Mouse (Mus musculus) olfactory bulb, adult 2 months (tissue): ENCODE data around the gene Trio. TPM values are rescaled to one million over a fixed set of nuclear protein-coding genes. Genes with fewer than 3 reads are reported as not detected.
A peak's percentile ranks its signal among the peaks of the same experiment; 100 is the strongest.

Source experiments
- H3K27ac ChIP-seq: fragments of 200-500 bp; 2 replicates; pipeline ENCODE4 v1.5.1; 2012; ENCODE audit warnings: low read depth, low read length; ENCODE audit not compliant: insufficient read depth
- H3K4me1 ChIP-seq: fragments of 200-500 bp; 2 replicates; pipeline ENCODE4 v1.6.1; 2012; ENCODE audit warnings: low read length; ENCODE audit not compliant: control insufficient read depth, insufficient read depth
- H3K4me3 ChIP-seq: fragments of 200-500 bp; 2 replicates; pipeline ENCODE4 v1.5.1; 2012; ENCODE audit warnings: mild to moderate bottlenecking, low read depth, low read length, moderate library complexity; ENCODE audit not compliant: insufficient read depth
- CTCF ChIP-seq: fragments of 200-500 bp; IDR thresholded peaks from 2 replicates; pipeline ENCODE4 v1.5.1; 2012; ENCODE audit warnings: low read depth, mild to moderate bottlenecking, low read length, moderate library complexity; ENCODE audit not compliant: insufficient read depth
- POLR2A ChIP-seq: fragments of 200-500 bp; IDR thresholded peaks from 2 replicates; pipeline ENCODE4 v1.6.1; 2012; ENCODE audit warnings: mild to moderate bottlenecking, low read depth, low read length, moderate library complexity; ENCODE audit not compliant: insufficient read depth
- WGBS: fragments of 180-500 bp; shearing (Covaris S2); methylation state at CpG from one replicate; pipeline ENCODE4 v1.1.7; 2018; 5-methylcytosine and 5-hydroxymethylcytosine counted together
- polyA plus RNA-seq: library from polyadenylated mRNA; stranded (reverse); fragments of >200 nt; gene quantifications from 2 replicates; pipeline ENCODE4 v1.2.4, GENCODE M21; 2012; ENCODE audit warnings: low replicate concordance; ENCODE audit not compliant: missing spikeins, insufficient read depth, insufficient read length

The Trio gene
- polyA plus RNA-seq, 1 experiment, result 76.4 TPM

DNA sequence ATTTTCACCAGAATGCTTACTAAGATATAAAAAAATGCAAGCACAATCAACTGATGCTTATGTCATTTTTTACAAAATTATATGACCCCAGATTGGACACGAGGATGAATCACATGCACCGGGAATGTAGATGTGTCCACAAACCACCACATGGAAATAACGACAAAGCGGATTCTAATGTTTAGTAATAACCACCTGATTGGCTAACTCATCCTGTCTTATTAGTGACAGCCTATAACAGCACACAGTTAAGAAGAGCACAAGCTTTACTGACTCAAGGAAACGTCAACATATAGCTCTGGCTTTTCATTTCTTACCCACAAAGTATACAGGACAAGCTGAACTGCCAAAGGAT lies 101.7 kb downstream of the Trio start:
- H3K4me1 ChIP-seq, result peaks cover 23% of the 10 kb centered on the region
- 18% methylated on average over 5 of the region's 5 CpGs for WGBS
- no peak overlapping the region for H3K27ac ChIP-seq

DNA sequence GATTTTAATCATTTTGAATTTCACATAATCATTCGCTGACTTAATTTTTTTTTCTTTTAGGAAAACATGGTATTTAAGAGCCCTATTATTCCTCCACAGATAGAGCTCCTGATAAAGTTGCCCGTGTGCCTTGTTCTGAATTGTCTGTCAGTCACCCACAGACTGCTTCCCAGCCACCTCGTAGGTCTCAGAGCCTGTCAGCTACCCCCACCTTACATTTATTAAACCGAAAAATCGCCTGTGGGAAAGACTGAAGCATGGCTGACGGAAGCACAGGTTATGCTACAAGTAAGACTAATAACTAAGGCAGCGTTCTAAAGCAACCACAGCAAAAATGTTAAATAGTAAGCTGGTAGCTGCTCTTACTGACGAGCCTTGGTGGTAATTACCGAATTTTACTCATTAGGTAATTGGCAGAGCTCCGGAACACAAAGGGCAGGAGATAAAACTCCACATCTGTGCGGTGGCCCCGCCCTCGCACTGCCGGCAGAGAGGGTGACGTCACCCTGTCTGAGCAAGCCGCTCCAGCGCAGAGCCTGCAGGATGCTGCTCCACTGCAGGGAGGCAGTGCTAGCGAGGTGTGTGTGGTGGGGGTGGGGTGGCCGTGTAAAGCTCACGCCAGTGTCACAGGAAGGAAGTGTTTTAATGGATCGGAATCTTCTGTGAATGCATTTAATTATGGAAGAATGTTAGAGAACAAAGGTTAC lies 102.2 kb downstream of the Trio start:
- WGBS, result 4% methylated on average over 21 of the region's 21 CpGs
- no peak for TF ChIP-seq CTCF
- no peak for TF ChIP-seq POLR2A
- peak overlapping the region; percentile 14; the same call in 1 of the 2 replicates for H3K4me3 ChIP-seq
- no peak overlapping the region for H3K27ac ChIP-seq
- H3K4me1 ChIP-seq, result peaks cover 23% of the 10 kb centered on the region

More for the DNA sequence above, 101.7 kb downstream of the Trio start:
- H3K4me3 ChIP-seq, result peak overlapping the region; percentile 14; the same call in 1 of the 2 replicates
- TF ChIP-seq POLR2A, result no peak
- TF ChIP-seq CTCF, result no peak

DNA sequence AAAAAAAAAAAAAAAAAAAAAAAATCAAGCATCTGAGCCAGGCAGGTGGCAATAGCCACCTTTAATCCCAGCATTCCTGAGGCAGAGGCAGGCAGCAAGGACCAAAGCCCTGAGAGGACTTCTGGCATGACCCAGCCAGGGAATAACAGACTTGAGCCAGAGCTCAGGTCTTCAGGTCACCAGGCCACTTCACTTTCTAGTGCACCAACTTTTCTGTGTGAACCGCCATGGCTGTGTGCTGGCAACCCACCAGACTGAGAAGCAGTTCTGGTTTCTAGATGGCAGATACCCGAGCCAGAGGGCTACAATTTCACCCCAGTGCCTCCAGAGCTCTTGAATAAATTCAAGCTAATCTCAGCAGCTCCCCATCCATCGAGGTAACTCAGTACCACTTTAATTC lies 104.9 kb downstream of the Trio start:
- TF ChIP-seq POLR2A (no peak), CTCF (no peak)
- Histone ChIP-seq H3K4me1 (peaks cover 19% of the 10 kb centered on the region), H3K27ac (no peak overlapping the region), H3K4me3 (no peak overlapping the region)
- 66% methylated on average over 3 of the region's 3 CpGs for WGBS

DNA sequence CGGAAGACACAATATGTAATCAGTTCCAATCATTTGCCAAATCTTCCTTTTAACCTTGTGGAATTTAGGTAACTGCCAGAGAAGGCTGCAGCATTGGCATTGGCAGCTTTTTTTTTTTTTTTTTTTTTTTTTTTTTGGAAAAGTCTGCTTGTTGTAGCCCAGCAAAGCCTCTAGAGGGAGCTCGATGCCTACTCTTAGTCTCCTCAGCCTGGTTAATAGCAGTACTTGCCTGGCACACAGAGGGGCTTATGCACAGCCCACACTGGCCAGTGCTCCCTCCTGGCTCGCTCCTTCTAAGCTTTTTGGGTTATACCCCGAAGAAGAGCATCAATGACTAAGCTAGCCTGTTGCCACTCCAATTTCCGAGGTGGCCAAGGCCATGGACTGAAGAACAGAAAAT lies 106.1 kb downstream of the Trio start:
- no peak for TF ChIP-seq POLR2A
- TF ChIP-seq CTCF, result no peak
- Histone ChIP-seq H3K4me1 (peaks cover 14% of the 10 kb centered on the region), H3K27ac (no peak overlapping the region), H3K4me3 (no peak overlapping the region)
- 6% methylated on average over 5 of the region's 5 CpGs for WGBS

DNA sequence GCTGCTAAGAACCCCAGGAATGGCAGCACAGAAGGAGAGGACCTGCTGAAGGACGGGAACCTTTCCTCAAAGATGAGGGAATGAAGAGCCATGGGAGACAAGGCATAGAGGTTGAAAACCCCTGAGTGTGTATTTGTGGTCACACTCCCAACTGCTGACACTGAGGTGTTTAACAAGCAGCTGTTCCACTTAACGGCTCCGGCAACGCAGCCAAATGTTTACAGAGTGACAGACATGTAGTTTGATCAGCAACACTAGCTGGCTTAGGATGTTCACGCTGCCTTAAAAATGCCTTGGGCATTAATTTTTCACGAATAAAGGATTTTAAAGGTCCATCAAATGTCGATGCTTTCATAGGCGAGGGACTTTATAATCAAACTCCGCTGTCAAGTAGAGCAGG lies 106.8 kb downstream of the Trio start:
- 91% methylated on average over 9 of the region's 9 CpGs for WGBS
- no peak overlapping the region for H3K27ac ChIP-seq
- TF ChIP-seq CTCF (no peak), POLR2A (no peak)
- peaks cover 14% of the 10 kb centered on the region for H3K4me1 ChIP-seq
- no peak overlapping the region for H3K4me3 ChIP-seq

DNA sequence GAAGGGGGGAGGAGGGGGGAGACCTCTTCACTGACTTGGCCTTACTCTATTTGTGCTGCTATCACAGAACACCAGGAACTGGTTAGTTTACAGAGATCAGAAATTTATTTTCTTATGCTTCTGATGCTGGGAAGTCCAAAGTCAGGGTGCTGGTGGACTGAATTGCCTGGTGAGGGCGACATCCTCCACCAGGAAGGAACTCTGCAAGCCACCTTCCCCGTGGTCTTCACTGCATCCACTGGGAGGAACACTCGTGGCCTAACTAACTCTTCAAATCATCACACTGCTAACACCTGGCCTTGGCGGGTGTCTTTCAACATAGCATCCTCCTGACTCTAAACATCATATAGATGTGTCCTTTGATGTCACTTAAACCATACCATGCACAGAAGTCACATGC lies 109.4 kb downstream of the Trio start:
- Histone ChIP-seq H3K27ac (no peak overlapping the region), H3K4me1 (0 out of 2 replicates have a peak, but pooled peaks cover 4% of the 10 kb centered on the region), H3K4me3 (no peak overlapping the region)
- WGBS, result 77% methylated on average over 4 of the region's 4 CpGs
- TF ChIP-seq CTCF (no peak), POLR2A (no peak)

DNA sequence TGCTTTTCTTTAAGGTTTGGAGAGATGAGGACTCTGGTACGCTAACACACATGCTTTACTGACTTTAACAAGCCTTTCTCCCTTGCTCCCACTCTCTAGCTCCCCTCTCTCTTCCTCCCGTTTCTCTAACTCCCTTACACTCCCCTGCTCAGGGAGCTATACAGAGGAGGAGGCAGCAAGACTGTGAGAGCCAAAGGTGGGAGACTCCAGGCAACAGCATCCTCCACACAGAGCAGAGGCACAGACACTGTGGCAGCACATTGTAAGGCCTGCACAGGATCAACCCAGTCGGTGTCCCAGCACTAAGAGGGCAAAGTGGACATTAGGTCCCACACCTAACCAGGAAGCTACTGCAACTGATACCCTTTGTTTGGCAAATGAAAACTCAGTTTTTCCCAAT lies 112.6 kb downstream of the Trio start:
- H3K4me1 ChIP-seq, result no peaks in the 10 kb centered on the region
- H3K4me3 ChIP-seq, result no peak overlapping the region
- WGBS, result 87% methylated on average over 3 of the region's 3 CpGs
- no peak for TF ChIP-seq POLR2A
- TF ChIP-seq CTCF, result no peak
- H3K27ac ChIP-seq, result no peak overlapping the region

DNA sequence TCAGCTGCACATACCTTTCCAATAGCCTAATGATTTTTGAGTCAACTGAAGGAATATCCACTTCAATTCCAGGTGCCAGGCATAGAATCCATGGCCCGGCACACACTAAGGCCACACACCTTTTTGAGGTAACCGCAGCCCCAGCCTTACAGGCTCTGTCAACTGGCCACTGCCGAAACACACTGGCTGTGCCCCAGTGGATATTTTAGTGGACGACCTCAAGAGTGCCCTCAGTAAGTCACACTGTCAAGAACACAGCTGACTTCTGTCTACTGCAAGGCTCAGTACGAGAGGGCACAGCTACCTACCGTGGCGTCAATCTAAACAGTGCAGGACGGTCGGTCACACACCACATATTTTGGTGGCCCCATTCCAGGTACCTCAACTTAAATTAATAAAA lies 114.5 kb downstream of the Trio start:
- 92% methylated on average over 9 of the region's 9 CpGs for WGBS
- TF ChIP-seq CTCF (no peak), POLR2A (no peak)
- Histone ChIP-seq H3K27ac (no peak overlapping the region), H3K4me3 (no peak overlapping the region), H3K4me1 (peaks cover 4% of the 10 kb centered on the region)

DNA sequence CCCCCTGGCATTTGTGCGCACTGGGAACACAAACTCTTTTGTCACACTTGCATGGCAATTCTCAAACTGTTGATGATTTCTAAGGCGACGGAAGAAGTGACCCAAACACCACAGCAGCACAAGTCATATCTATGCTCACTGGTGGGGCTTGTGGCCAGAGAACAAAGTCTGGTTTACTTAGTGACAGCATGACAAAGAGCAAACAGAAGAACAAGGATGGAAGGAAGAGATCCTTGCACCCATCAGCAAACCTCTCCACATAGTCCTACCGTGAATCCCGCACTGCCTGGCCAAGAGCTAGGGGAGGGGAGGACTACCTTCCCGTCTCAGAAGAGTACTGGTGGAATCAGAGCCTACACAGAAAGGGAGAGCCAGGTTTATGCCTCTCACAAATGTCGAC lies 115.5 kb downstream of the Trio start:
- H3K4me1 ChIP-seq, result peaks cover 5% of the 10 kb centered on the region
- TF ChIP-seq CTCF, result no peak
- no peak for TF ChIP-seq POLR2A
- no peak overlapping the region for H3K4me3 ChIP-seq
- no peak overlapping the region for H3K27ac ChIP-seq
- WGBS, result 83% methylated on average over 7 of the region's 7 CpGs

DNA sequence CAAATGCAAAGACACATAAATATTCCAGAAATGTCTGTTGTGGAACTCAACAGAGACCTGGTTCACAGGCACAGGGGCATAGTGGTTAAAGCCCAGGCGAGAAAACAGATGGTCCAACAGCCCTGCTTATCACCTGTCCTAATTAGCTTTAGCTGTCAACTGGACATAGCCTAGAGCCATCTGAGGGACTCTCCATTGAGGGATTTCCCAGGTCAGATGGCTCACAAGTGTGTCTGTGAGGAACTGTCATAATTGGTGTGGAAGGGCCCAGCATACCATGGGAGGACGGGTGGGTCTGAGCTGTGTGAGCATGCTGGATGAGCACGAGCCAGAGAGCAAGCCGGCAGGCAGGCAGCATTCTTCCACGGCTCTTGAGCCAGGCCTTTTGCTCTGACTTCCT lies 118.0 kb downstream of the Trio start:
- no peak overlapping the region for H3K27ac ChIP-seq
- H3K4me1 ChIP-seq, result peaks cover 11% of the 10 kb centered on the region
- H3K4me3 ChIP-seq, result no peak overlapping the region
- TF ChIP-seq CTCF (no peak), POLR2A (no peak)
- 92% methylated on average over 5 of the region's 5 CpGs for WGBS
